Mouse (Mus musculus): ENCODE data around the gene B4galnt4.

B4galnt4 gene

DNA sequence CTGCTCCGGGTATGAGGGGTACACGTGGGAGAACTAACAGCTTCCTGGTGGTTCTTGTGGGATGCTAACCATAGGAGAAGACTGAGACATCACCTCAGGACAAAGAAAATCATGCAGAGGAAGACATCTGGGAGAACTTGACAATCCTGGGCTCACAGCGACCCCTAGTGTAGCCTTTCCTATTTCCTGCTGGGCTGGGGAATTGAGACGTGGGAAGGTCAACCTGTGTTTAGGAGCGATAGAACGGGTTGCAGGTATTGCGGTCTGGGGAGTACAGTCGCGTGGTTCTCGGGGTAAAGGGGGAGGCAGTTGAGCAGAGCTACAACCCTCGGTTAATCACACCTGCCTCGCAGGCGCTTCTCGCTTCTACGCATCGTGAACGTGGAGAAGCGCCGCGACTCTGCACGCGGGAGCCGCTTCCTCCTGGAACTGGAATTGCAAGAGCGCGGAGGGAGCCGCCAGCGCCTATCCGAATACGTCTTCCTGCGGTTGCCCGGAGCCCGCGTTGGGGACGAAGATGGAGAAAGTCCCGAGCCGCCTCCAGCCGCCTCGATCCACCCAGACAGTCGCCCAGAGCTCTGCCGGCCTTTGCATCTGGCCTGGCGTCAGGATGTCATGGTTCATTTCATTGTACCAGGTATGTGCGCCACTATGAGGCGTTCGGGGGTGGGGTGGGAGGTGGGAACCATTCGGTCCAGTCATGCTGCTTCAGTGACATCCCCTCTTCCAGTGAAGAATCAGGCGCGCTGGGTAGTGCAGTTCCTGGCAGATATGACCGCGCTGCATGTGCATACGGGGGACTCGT is 9.4 kb downstream of the B4galnt4 start:
- in situ Hi-C loops (cut with MboI): no loop called here

- in situ Hi-C loops (cut with MboI): no loop called here
These were observed 11.3 kb downstream of the B4galnt4 start for GRCm38 (mm10) chr7:141072017-141072745.

DNA sequence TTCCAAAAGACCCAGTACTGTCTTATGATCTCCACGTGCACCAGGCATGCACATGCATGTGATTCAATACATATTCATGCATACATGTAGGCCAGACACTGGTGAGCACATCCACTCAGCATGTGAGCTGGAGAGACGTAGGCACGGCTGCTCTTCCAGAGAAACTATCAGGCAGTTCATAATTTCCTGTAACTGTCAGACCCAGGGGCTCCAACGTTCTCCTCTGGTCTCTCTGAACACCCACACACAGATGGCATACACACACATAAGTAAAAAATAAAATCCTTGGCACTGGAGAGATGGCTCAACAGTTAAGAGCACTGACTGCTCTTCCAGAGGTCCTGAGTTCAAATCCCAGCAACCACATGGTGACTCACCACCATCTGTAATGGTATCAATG is 12.9 kb downstream of the B4galnt4 start:
- in situ Hi-C loops (cut with MboI): no loop called here

DNA sequence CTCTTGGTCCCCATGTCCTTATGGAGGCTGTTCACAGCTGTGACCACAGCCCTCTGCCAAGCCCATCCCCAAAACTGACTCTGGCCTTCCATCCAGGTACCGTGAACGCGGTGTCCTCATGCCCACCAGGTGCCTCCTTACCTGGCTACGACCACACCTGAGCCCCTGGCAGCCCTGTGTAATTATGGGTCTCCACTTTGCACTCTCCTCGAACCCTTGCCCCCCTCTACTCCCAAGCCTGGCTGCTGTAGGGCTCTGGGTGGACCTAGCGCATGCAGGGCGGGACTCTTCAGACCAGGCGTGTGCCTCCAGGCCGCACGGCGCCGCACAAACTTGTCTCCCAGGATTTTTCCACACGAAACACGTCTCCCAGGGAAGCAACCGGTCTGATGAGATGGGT is 16.9 kb downstream of the B4galnt4 start, which contains the start of gene Pkp3:
TSS of gene Pkp3 (plus strand) at position 378 of the 400 bp plus-strand sequence.
- in situ Hi-C loops (cut with MboI): no loop called here

GRCm38 (mm10) chr7:141078876-141079275 is 18.0 kb downstream of the B4galnt4 start:
- in situ Hi-C loops (cut with MboI): no loop called here

DNA sequence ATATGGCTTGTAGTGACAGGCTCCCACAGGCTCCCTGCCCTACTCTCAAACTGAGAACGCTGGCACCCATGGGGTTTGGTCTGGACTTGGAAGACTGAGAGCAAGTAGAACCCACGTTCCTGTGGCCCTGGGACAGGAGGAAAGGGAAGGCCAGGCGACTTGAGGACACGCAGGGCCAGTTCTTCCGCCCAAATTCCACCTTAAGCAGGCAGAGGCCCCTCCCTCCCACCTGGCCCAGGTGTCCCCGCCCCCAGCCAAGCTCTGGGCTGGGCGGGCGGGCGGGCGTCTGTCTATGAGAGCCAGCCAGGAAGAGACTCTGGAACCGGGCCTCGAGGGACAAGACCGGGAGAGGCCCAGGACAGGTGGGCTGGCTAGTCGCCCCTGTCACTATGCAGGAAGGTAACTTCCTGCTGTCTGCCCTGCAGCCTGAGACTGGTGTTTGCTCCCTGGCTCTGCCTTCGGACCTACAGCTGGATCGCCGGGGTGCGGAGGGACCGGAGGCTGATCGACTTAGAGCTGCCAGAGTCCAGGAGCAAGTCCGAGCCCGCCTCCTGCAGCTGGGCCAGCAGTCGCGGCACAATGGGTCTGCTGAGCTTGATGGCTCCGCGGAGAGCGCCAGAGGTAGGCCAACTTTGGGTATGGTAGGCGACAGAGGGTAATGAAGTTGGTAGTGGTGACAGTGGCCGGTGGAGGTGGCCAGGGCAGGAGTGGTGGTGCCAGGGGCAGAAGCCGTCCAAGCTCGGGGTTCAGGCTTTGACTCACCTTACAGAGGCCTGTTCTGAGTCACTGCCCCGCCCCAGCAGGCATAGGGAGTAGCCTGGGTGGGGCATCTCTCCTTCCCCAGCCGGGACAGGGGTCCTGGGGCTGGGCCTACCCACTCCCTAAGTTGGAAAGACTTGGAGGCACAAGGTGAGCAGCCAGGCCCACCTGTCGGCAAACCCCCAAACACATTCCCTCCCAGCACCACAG is 18.9 kb downstream of the B4galnt4 start:
- in situ Hi-C loops (cut with MboI): no loop called here

GRCm38 (mm10) chr7:141087894-141088293 is 27.0 kb downstream of the B4galnt4 start:
- in situ Hi-C loops (cut with MboI): no loop called here

- in situ Hi-C loops (cut with MboI): no loop called here
These were observed 27.6 kb downstream of the B4galnt4 start for GRCm38 (mm10) chr7:141088473-141088872.

DNA sequence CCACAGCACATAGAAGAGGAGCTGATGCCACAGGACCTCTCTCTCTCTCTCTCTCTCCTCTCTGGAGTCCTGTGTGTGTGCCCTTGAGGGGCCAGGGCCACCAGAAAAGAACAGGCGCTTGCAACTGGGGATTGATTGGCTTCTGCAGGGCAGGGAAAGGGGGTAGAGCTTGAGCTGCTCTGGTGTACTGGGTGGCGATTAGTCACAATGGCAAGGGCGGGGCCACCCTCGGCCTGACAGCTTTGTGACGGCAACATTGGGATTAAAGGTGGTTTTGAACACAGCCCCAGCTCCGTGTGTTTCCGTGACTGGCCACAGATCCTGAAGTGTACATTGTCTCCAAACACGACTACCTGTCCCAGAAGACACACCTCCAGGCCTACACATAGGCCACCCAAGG is 29.3 kb downstream of the B4galnt4 start:
- in situ Hi-C loops (cut with MboI): loop anchor here (5.0 kb wide), 1 partner anchor 87 kb away; no protein-coding TSS in a partner anchor

GRCm38 (mm10) chr7:141092051-141092735 is 31.3 kb downstream of the B4galnt4 start:
- in situ Hi-C loops (cut with MboI): loop anchor here (5.0 kb wide), 1 partner anchor 85 kb away; no protein-coding TSS in a partner anchor

DNA sequence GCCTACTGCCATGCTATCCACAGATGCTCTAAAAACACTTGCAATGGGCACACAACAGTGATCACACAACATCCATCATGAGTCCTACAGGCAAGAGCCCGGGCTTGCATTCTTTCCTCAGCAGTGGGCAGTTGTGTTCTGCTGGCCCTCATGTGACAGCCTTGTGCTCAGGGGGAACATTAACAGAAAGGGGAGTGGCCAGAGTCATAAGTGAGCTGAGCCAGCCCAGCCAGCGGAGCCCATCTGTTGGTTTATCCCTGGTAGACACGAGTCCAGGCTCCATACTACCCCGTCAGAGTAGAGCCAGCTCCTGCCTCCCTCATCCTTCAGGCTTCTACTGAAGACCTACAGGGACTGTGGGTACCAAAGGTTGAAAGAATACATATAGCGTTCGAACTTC is 33.0 kb downstream of the B4galnt4 start:
- in situ Hi-C loops (cut with MboI): loop anchor here (5.0 kb wide), 1 partner anchor 83 kb away; no protein-coding TSS in a partner anchor

DNA sequence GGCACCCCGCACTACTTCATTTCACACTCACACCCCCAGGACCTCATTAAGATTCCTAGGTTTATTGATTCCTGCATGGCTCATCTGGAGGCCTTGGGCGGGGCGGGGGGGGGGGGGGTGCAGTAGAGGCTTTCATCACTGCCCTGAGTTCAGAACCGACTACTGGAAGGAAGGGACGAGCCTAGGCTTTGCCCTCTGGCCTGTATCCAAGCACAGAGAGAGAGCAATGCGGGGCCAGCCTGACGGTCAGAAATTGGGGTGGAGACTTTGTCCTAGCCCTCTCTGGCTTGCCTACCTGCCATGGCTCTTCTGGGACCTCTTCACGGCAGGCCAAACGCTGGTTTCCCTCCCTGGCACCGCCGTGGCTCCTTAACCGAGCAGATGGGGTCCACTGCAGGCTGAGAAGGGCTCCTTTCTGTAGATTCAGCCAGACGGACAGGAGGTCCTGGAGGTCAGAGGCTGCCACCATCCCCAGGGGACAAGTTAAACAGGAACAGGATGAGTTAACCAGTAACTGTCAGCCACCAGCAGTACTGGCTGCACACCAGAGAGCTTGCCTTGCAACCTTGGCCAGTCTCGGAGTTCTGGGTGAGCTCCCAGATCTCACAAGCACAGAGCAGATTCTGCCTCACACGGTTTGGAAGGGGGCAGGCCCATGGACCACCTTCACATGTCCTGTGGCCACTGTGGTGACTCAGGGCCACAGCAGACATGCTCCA is 33.7 kb downstream of the B4galnt4 start:
- in situ Hi-C loops (cut with MboI): loop anchor here (5.0 kb wide), 1 partner anchor 83 kb away; no protein-coding TSS in a partner anchor

GRCm38 (mm10) chr7:141096021-141096420 is 35.1 kb downstream of the B4galnt4 start:
- in situ Hi-C loops (cut with MboI): no loop called here

DNA sequence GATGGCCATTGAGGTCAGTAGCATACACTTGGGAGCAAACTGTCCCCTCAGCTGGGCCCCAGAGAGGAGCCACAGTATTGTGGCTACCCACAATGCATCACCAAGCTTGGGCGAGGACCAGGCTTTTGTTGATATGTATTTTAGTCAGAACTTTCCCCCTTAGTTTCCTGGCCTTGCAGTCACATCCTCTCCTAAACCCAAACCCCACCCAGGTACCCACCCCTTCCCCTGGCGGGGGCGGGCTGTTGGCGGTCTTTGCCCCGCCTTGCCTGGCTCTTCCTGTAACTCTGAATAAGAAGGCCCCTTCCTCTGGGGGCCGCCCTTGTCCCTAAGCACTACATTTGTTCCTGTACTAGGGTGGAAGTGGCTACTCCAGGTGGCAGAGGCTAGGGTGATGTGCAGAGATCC is 35.7 kb downstream of the B4galnt4 start:
- in situ Hi-C loops (cut with MboI): no loop called here

DNA sequence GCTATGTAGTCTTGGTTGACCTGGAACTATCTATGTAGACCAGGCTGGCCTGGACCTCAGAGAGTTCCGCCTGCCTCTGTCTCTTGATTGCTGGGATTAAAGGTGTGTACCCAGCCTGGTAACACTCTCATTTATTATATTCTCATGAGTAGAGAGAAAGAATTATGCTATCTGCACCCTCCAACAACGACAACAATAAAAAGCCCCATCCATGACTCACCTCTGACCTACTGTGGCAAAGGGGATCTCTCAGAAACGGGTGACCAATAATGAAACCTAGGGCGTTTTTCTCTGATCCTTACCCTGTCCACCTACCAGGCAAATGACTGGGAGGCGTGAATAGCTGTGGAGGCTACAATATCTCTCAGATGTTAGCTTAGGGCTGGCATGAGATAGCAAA is 36.3 kb downstream of the B4galnt4 start:
- in situ Hi-C loops (cut with MboI): no loop called here

GRCm38 (mm10) chr7:141099911-141100691 is 39.2 kb downstream of the B4galnt4 start, which contains the start of gene Sigirr:
TSS of gene Sigirr (minus strand) at chr7:141100572.
- in situ Hi-C loops (cut with MboI): no loop called here

DNA sequence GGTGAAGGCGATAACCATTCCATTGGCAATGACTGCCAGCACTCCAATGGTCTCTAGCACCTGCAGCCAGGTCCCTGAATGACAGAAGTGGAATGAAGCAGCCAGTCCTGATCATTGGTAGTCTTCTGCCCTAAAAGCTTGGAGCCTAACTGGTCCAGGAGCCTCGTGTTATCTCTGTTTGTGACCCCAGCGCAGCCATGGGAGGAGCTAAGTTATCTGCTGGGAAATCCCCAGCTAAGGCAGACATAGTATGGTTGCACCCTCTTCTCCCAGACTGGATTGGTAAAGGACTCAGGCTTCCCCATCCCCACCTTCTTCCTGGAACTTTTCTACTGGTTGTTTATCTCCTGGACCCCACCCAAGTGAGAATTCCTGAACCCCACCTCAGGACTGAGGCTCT is 42.3 kb downstream of the B4galnt4 start:
- in situ Hi-C loops (cut with MboI): no loop called here

DNA sequence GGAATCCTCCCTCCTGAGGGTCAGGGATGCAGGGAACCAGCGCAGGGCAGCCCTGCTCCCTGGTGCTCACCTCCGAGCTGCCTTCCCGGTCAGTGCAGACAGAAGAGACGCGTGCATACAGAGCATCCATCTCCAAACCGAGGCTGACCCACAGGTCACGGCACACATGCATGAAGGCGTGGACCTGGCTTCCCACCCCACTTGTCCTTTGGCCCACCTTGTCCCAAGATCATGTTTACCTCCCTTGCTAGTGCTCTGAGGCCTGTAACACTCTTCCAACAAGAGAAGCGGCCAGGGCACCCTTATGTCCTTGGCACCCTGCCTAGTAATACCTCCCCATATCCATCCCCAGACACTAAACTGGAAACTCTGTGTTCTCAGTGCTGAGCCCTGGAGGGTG is 55.0 kb downstream of the B4galnt4 start:
- in situ Hi-C loops (cut with MboI): no loop called here

- in situ Hi-C loops (cut with MboI): no loop called here
These were observed 56.7 kb downstream of the B4galnt4 start, which contains the start of gene Ano9 for GRCm38 (mm10) chr7:141117636-141118035. TSS of gene Ano9 (minus strand) at chr7:141117806.
